Mouse (Mus musculus) liver, postnatal 0 days (tissue): ENCODE results near the gene Kcnh4.

Source experiments
- CTCF ChIP-seq: sonication (generic); IDR thresholded peaks from 2 replicates; pipeline ENCODE4 v1.5.1; 2016; ENCODE audit warnings: antibody characterized with exemption, low read depth
- EP300 ChIP-seq: IDR thresholded peaks from 2 replicates; pipeline ENCODE4 v1.6.1; 2016; ENCODE audit warnings: antibody characterized with exemption, low read depth, mild to moderate bottlenecking

GRCm38 (mm10) chr11:100791457-100792049 lies 31.8 kb upstream of the Kcnh4 start:
- TF ChIP-seq CTCF: no peak
- no peak for TF ChIP-seq EP300
